Mouse (Mus musculus): ENCODE results near the gene Nop16. TPM values are rescaled to one million over a fixed set of nuclear protein-coding genes. Genes with fewer than 3 reads are reported as not detected.
"Not testable (repeated sequence)": the region's sequence is repeated elsewhere in the genome, so short reads cannot be mapped to it uniquely, and the experiment has no call there.

Gene Nop16
- 55.4 and 64.8 TPM in 2 replicates for polyA plus RNA-seq (2016; fragmentation: Nextera tagmentation; extraction: Ambion mirVana)

GRCm38 (mm10) chr13:54589996-54590951 is at the start of gene Nop16, which contains the start of gene Higd2a:
Gene Nop16, minus strand, starts transcription at chr13:54590090.
Gene Higd2a, plus strand, starts transcription at chr13:54590207.
- H3K36me3 ChIP-seq, result peaks cover 17% of the 10 kb centered on the region
- peak within 1 kb of the TSS; percentile 85 for H3K4me3 ChIP-seq
- peak within 1 kb of the TSS; percentile 75 for H3K4me2 ChIP-seq (replicated peaks)
- peak; percentile 97 for ATAC-seq (ENCODE audit: low FRiP score, low read depth)
- no peaks in the 10 kb centered on the region for H3K27me3 ChIP-seq
- under 1% methylated on average over 51 of the region's 51 CpGs for WGBS
- H3K4me1 ChIP-seq, result peaks cover 19% of the 10 kb centered on the region
- H3K27ac ChIP-seq (replicated peaks), result peak within 1 kb of the TSS; percentile 68
- no peaks in the 10 kb centered on the region for H3K9me3 ChIP-seq
- peak within 1 kb of the TSS; percentile 82 for H3K9ac ChIP-seq (replicated peaks)

DNA sequence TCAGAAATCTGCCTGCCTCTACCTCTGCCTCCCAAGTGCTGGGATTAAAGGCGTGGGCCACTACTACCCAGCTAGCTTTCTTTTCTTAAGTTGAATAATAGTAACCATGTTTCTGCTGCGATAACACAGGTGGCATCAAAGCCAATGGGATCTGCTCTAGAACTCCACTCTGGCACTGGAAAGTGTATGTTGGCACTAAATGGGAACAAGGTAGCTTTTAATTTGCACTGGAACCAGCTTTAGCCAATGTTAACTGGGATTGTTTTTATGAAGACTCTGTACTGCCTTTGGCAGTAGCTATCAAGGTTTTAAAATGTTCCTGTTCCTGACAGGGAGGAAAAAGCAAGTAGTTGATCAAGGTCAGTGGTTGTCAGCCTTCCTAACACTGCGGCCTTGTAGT is 45.1 kb upstream of the Nop16 start:
- Histone ChIP-seq H3K27ac (replicated peaks) (no peak overlapping the region), H3K36me3 (peaks cover 42% of the 10 kb centered on the region)

DNA sequence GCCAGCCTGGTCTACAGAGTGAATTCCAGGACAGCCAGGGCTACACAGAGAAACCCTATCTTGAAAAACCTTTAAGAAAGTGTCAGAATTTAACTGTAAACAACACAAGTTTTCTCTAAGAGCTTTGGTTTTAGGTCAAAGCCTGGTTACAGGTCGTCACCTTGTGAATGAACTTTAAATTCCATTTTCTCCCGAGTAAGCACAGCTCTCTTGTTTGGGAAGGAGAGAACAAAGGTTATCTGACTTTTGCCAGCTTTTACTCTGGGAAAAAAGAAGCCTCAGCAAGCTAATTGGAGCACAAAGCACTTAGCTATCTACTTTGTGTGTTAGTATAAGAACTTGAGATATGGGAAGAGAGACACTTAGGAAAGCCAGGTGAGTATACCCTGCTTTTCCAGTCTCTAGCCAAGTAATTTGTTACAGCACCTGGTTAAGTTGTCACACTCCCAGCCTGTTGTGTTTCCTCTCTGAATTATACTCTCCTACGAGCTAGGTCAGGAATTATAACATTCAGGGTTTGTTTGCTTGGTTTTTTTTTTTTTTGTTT is 42.9 kb upstream of the Nop16 start:
- no peak for ATAC-seq (ENCODE audit: low FRiP score, low read depth)
- 83% methylated on average over 3 of the region's 3 CpGs for WGBS
- Histone ChIP-seq H3K4me1 (no peaks in the 10 kb centered on the region), H3K9ac (replicated peaks) (no peak overlapping the region), H3K27ac (replicated peaks) (no peak overlapping the region), H3K9me3 (no peaks in the 10 kb centered on the region), H3K27me3 (no peaks in the 10 kb centered on the region), H3K36me3 (peaks cover 23% of the 10 kb centered on the region), H3K4me3 (no peak overlapping the region), H3K4me2 (replicated peaks) (no peak overlapping the region)

More for the DNA sequence above, 45.1 kb upstream of the Nop16 start:
- no peak for ATAC-seq (ENCODE audit: low FRiP score, low read depth)
- Histone ChIP-seq H3K9me3 (no peaks in the 10 kb centered on the region), H3K9ac (replicated peaks) (no peak overlapping the region), H3K4me1 (no peaks in the 10 kb centered on the region), H3K27me3 (no peaks in the 10 kb centered on the region), H3K4me2 (replicated peaks) (no peak overlapping the region), H3K4me3 (no peak overlapping the region)
- 96% methylated on average over 3 of the region's 3 CpGs for WGBS

- H3K27ac ChIP-seq (replicated peaks), result no peak overlapping the region
- H3K4me3 ChIP-seq, result no peak overlapping the region
- no peak overlapping the region for H3K4me2 ChIP-seq (replicated peaks)
- WGBS, result 95% methylated on average over 4 of the region's 4 CpGs
- peaks cover 9% of the 10 kb centered on the region; the same call in 1 of the 2 replicates for H3K36me3 ChIP-seq
- 0 out of 2 replicates have a peak, but pooled peaks cover 1% of the 10 kb centered on the region for H3K4me1 ChIP-seq
- ATAC-seq (ENCODE audit: low FRiP score, low read depth), result no peak
- no peaks in the 10 kb centered on the region for H3K27me3 ChIP-seq
- no peak overlapping the region for H3K9ac ChIP-seq (replicated peaks)
- no peaks in the 10 kb centered on the region for H3K9me3 ChIP-seq
These were observed 39.2 kb upstream of the Nop16 start for GRCm38 (mm10) chr13:54629128-54629527.

DNA sequence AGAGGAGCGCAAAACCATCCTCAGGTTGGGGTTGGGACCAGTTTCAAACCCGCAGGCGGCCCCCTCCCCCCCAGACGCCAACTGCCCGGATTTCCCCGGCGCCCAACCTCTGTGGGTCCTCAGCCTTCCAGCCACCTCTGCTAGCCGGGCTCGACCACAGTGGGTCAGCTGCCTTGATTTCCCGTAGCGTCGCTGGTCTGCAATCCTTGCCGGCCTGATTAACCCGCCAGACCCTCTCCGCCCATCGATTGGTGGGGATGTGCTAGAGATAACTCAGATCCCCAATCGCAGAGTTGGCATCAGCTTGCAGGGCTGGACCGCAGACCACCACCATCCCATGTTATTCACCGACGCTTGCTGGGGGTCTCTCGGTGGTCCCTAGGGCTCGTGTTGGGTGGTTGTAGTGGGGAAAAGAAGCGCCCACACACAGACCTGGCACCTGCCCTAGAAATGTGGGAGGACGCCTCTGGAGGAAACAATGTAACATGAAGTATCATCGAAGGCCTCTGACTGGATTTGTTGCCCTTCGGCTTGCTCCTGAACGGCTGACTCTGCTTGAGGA is 32.2 kb upstream of the Nop16 start:
- Histone ChIP-seq H3K4me1 (peaks cover 16% of the 10 kb centered on the region), H3K36me3 (no peaks in the 10 kb centered on the region), H3K27ac (replicated peaks) (peak overlapping the region; percentile 84), H3K4me2 (replicated peaks) (peak overlapping the region; percentile 78), H3K9ac (replicated peaks) (peak overlapping the region; percentile 94), H3K4me3 (peak overlapping the region; percentile 90), H3K27me3 (peaks cover 8% of the 10 kb centered on the region; the same call in 1 of the 2 replicates), H3K9me3 (no peaks in the 10 kb centered on the region)
- 2% methylated on average over 26 of the region's 27 CpGs for WGBS
- peak; percentile 53 for ATAC-seq (ENCODE audit: low FRiP score, low read depth)

- 12% methylated on average over 43 of the region's 44 CpGs for WGBS
- ATAC-seq (ENCODE audit: low FRiP score, low read depth), result peak; percentile 97
- Histone ChIP-seq H3K9ac (replicated peaks) (peak within 1 kb of the TSS; percentile 94), H3K4me1 (peaks cover 16% of the 10 kb centered on the region), H3K27ac (replicated peaks) (peak within 1 kb of the TSS; percentile 84), H3K27me3 (peaks cover 10% of the 10 kb centered on the region; the same call in 1 of the 2 replicates), H3K4me2 (replicated peaks) (peak within 1 kb of the TSS; percentile 78), H3K4me3 (peak within 1 kb of the TSS; percentile 90), H3K9me3 (no peaks in the 10 kb centered on the region), H3K36me3 (no peaks in the 10 kb centered on the region)
These were observed 31.5 kb upstream of the Nop16 start, which contains the start of gene Faf2 for GRCm38 (mm10) chr13:54621155-54621932. Gene Faf2, plus strand, starts transcription at chr13:54621784.

DNA sequence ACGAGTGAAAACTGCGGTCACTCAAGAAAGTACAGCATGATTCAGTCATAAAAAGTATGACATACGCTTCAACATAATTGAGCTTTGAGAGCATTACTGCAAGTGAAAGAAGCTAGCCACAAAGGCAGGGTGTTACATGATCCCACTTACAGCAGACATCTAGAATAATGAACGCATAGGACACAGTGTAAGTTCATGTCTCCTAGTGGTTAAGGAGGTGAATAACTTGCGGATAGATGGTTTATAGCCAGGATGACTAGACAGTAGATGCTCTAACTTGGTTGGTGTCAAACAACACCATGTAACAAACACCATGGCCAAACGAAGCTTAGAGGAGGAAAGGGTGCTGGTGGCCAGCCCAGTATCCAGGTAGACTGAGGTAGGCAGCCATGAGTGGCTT is 27.1 kb upstream of the Nop16 start:
- H3K9me3 ChIP-seq, result no peaks in the 10 kb centered on the region

DNA sequence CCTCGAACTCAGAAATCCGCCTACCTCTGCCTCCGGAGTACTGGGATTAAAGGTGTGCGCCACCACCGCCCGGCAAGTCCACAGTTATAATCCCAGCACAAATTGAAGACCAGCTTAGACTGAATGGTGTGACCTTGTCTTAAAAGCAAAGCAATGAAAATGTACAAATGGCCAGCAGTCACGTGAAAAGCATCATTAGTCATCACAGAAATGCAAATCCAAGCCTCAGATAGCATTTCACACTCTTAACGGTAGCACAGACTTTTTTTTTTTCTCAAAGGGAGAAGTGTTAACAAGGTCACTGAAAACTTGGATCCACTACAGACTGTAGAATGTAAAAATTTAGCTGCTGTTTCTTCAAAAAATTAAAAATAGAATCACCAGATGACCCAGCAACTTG is 26.4 kb upstream of the Nop16 start:
- WGBS, result 83% methylated on average over 8 of the region's 8 CpGs
- Histone ChIP-seq H3K36me3 (no peaks in the 10 kb centered on the region), H3K27ac (replicated peaks) (no peak overlapping the region), H3K4me1 (peaks cover 5% of the 10 kb centered on the region; the same call in 1 of the 2 replicates), H3K9ac (replicated peaks) (no peak overlapping the region), H3K27me3 (peaks cover 10% of the 10 kb centered on the region; the same call in 1 of the 2 replicates), H3K9me3 (no peaks in the 10 kb centered on the region), H3K4me3 (no peak overlapping the region), H3K4me2 (replicated peaks) (no peak overlapping the region)
- no peak for ATAC-seq (ENCODE audit: low FRiP score, low read depth)

More for the DNA sequence above, 27.1 kb upstream of the Nop16 start:
- Histone ChIP-seq H3K9ac (replicated peaks) (no peak overlapping the region), H3K27me3 (peaks cover 10% of the 10 kb centered on the region; the same call in 1 of the 2 replicates), H3K27ac (replicated peaks) (no peak overlapping the region), H3K4me1 (no peaks in the 10 kb centered on the region), H3K4me2 (replicated peaks) (no peak overlapping the region), H3K36me3 (no peaks in the 10 kb centered on the region), H3K4me3 (no peak overlapping the region)
- ATAC-seq (ENCODE audit: low FRiP score, low read depth), result no peak
- 75% methylated on average over 6 of the region's 6 CpGs for WGBS

GRCm38 (mm10) chr13:54613141-54613540 is 23.3 kb upstream of the Nop16 start:
- H3K27me3 ChIP-seq, result peaks cover 29% of the 10 kb centered on the region
- H3K9ac ChIP-seq (replicated peaks); ATAC-seq (ENCODE audit: low FRiP score, low read depth); H3K9me3 ChIP-seq; H3K4me2 ChIP-seq (replicated peaks); H3K36me3 ChIP-seq; H3K4me3 ChIP-seq; H3K27ac ChIP-seq (replicated peaks): not testable (repeated sequence)
- WGBS, result 83% methylated on average over 8 of the region's 8 CpGs
- peaks cover 32% of the 10 kb centered on the region for H3K4me1 ChIP-seq

DNA sequence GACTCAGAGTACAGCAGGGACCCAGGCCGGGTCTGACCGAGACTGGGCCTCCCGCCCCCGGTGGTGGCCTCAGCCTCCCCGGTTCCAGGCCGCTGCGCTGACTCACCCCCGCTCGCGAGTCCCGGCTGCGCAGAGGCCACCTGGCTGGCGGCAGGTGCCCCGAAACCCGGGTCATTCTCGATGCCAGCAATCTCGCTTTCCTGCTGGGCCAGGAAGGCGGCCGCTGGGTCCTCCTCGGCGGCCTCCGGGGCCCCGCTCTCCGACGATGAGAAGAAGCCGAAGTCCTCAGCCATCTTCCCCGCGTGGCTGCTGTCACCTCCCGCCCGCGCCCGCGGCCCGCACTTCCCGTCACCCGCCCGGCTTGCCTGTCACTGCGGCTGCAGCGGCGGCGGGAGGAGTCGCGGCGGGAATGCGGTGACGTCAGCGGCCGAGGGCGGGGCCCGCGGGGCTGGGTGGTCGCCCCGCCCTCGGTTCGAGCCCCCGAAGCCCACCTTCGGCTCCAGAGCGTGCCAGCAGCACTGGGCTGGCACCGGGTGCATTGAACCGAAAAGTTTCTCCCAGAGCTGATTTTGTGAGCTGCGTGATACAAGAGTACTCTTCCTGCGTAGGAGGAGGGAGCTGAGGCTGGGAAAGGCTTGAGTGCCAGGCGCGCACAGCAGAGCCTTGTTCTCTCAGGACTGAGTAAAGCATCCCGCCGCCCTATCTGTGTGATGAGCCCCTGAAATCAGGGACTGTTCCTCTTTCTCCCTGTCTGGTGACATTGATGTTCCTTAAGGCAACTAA is 21.3 kb upstream of the Nop16 start, which contains the start of gene Cltb:
Gene Cltb (minus strand): TSS at position 373 of the 783 bp plus-strand sequence.
- no peak within 1 kb of the TSS for H3K27ac ChIP-seq (replicated peaks)
- no peaks in the 10 kb centered on the region for H3K9me3 ChIP-seq
- under 1% methylated on average over 66 of the region's 66 CpGs for WGBS
- ATAC-seq (ENCODE audit: low FRiP score, low read depth), result peak; percentile 62
- peak within 1 kb of the TSS; percentile 54 for H3K4me3 ChIP-seq
- peaks cover 34% of the 10 kb centered on the region for H3K4me1 ChIP-seq
- H3K27me3 ChIP-seq, result peaks cover 38% of the 10 kb centered on the region
- no peaks in the 10 kb centered on the region for H3K36me3 ChIP-seq
- H3K9ac ChIP-seq (replicated peaks), result peak within 1 kb of the TSS; percentile 57
- H3K4me2 ChIP-seq (replicated peaks), result peak within 1 kb of the TSS; percentile 62
